Mouse (Mus musculus): Measurements from ENCODE around the gene Foxc1. TPM values are rescaled to one million over a fixed set of nuclear protein-coding genes. Genes with fewer than 3 reads are reported as not detected.
A peak's percentile ranks its signal among the peaks of the same experiment; 100 is the strongest.

Gene Foxc1
- polyA plus RNA-seq, 1 experiment from 2014 or later: 1.3 TPM

GRCm38 (mm10) chr13:31808116-31808803 is 1.8 kb downstream of the Foxc1 start:
- ATAC-seq (ENCODE audit: low FRiP score): no peak
- Histone ChIP-seq H3K27ac (peak overlapping the region; percentile 83), H3K4me3 (peak overlapping the region; percentile 46), H3K27me3 (peaks cover 95% of the 10 kb centered on the region), H3K4me2 (peak overlapping the region; percentile 67), H3K36me3 (no peaks in the 10 kb centered on the region), H3K4me1 (replicated peaks) (peaks cover 42% of the 10 kb centered on the region), H3K9ac (peak overlapping the region; percentile 70), H3K9me3 (no peaks in the 10 kb centered on the region)
- WGBS: under 1% methylated on average over 57 of the region's 73 CpGs

- no peaks in the 10 kb centered on the region for H3K9me3 ChIP-seq
- peak overlapping the region; percentile 46 for H3K4me3 ChIP-seq
- peak overlapping the region; percentile 70 for H3K9ac ChIP-seq
- 4% methylated on average over 16 of the region's 16 CpGs for WGBS
- ATAC-seq (ENCODE audit: low FRiP score): no peak
- H3K36me3 ChIP-seq: no peaks in the 10 kb centered on the region
- H3K27me3 ChIP-seq: peaks cover 95% of the 10 kb centered on the region
- H3K4me1 ChIP-seq (replicated peaks): peaks cover 38% of the 10 kb centered on the region
- 0 out of 2 replicates have a peak overlapping the region, but pooled peaks have one; percentile 67 for H3K4me2 ChIP-seq
- H3K27ac ChIP-seq: peak overlapping the region; percentile 83
Measured at GRCm38 (mm10) chr13:31808804-31809420, 2.5 kb downstream of the Foxc1 start.

GRCm38 (mm10) chr13:31809701-31810100 is 3.3 kb downstream of the Foxc1 start:
- H3K27ac ChIP-seq: no peak overlapping the region
- H3K4me1 ChIP-seq (replicated peaks): peaks cover 38% of the 10 kb centered on the region
- peaks cover 95% of the 10 kb centered on the region for H3K27me3 ChIP-seq
- H3K4me3 ChIP-seq: peak overlapping the region; percentile 19; the same call in 1 of the 2 replicates
- H3K9ac ChIP-seq: no peak overlapping the region
- no peaks in the 10 kb centered on the region for H3K9me3 ChIP-seq
- WGBS: 7% methylated on average over 6 of the region's 6 CpGs
- H3K36me3 ChIP-seq: no peaks in the 10 kb centered on the region
- no peak for ATAC-seq (ENCODE audit: low FRiP score)
- H3K4me2 ChIP-seq: no peak overlapping the region

GRCm38 (mm10) chr13:31810375-31810692 is 3.9 kb downstream of the Foxc1 start:
- no peaks in the 10 kb centered on the region for H3K36me3 ChIP-seq
- no peak overlapping the region for H3K27ac ChIP-seq
- peak overlapping the region; percentile 36 for H3K4me3 ChIP-seq
- peaks cover 95% of the 10 kb centered on the region for H3K27me3 ChIP-seq
- peaks cover 38% of the 10 kb centered on the region for H3K4me1 ChIP-seq (replicated peaks)
- H3K9ac ChIP-seq: peak overlapping the region; percentile 65; the same call in 1 of the 2 replicates
- H3K9me3 ChIP-seq: no peaks in the 10 kb centered on the region
- no peak overlapping the region for H3K4me2 ChIP-seq
- WGBS: 1% methylated on average over 9 of the region's 9 CpGs
- no peak for ATAC-seq (ENCODE audit: low FRiP score)

GRCm38 (mm10) chr13:31810693-31811541 is 4.5 kb downstream of the Foxc1 start:
- under 1% methylated on average over 64 of the region's 65 CpGs for WGBS
- Histone ChIP-seq H3K9ac (peak overlapping the region; percentile 65), H3K9me3 (no peaks in the 10 kb centered on the region), H3K4me2 (peak overlapping the region; percentile 42), H3K27me3 (peaks cover 95% of the 10 kb centered on the region), H3K4me1 (replicated peaks) (peaks cover 35% of the 10 kb centered on the region), H3K4me3 (peak overlapping the region; percentile 36), H3K36me3 (no peaks in the 10 kb centered on the region), H3K27ac (peak overlapping the region; percentile 40; the same call in 1 of the 2 replicates)
- no peak for ATAC-seq (ENCODE audit: low FRiP score)

- no peak for ATAC-seq (ENCODE audit: low FRiP score)
- WGBS: 5% methylated on average over 43 of the region's 44 CpGs
- H3K27me3 ChIP-seq: peaks cover 95% of the 10 kb centered on the region
- peak overlapping the region; percentile 36 for H3K4me3 ChIP-seq
- H3K4me1 ChIP-seq (replicated peaks): peaks cover 28% of the 10 kb centered on the region
- peak overlapping the region; percentile 40; the same call in 1 of the 2 replicates for H3K27ac ChIP-seq
- peak overlapping the region; percentile 65 for H3K9ac ChIP-seq
- no peaks in the 10 kb centered on the region for H3K36me3 ChIP-seq
- no peaks in the 10 kb centered on the region for H3K9me3 ChIP-seq
- H3K4me2 ChIP-seq: peak overlapping the region; percentile 42
Measured at GRCm38 (mm10) chr13:31811542-31812021, 5.1 kb downstream of the Foxc1 start.

- Histone ChIP-seq H3K4me2 (peak overlapping the region; percentile 32), H3K27me3 (peaks cover 95% of the 10 kb centered on the region), H3K9me3 (no peaks in the 10 kb centered on the region), H3K36me3 (no peaks in the 10 kb centered on the region), H3K27ac (no peak overlapping the region), H3K9ac (no peak overlapping the region; the same call in 1 of the 2 replicates), H3K4me1 (replicated peaks) (peaks cover 17% of the 10 kb centered on the region), H3K4me3 (peak overlapping the region; percentile 12; the same call in 1 of the 2 replicates)
- ATAC-seq (ENCODE audit: low FRiP score): no peak
- WGBS: 25% methylated on average over 2 of the region's 2 CpGs
Measured at GRCm38 (mm10) chr13:31812701-31813100, 6.3 kb downstream of the Foxc1 start.

- Histone ChIP-seq H3K27ac (no peak overlapping the region), H3K4me1 (replicated peaks) (peaks cover 15% of the 10 kb centered on the region), H3K9me3 (no peaks in the 10 kb centered on the region), H3K4me3 (no peak overlapping the region), H3K4me2 (no peak overlapping the region), H3K27me3 (peaks cover 98% of the 10 kb centered on the region), H3K36me3 (no peaks in the 10 kb centered on the region), H3K9ac (no peak overlapping the region)
- ATAC-seq (ENCODE audit: low FRiP score): no peak
- 22% methylated on average over 15 of the region's 15 CpGs for WGBS
Measured at GRCm38 (mm10) chr13:31815383-31816003, 9.1 kb downstream of the Foxc1 start.

- Histone ChIP-seq H3K4me2 (no peak overlapping the region), H3K9ac (no peak overlapping the region), H3K27me3 (peaks cover 93% of the 10 kb centered on the region), H3K36me3 (no peaks in the 10 kb centered on the region), H3K4me1 (replicated peaks) (peaks cover 12% of the 10 kb centered on the region), H3K9me3 (no peaks in the 10 kb centered on the region), H3K4me3 (no peak overlapping the region), H3K27ac (no peak overlapping the region)
- no peak for ATAC-seq (ENCODE audit: low FRiP score)
- 52% methylated on average over 7 of the region's 7 CpGs for WGBS
Measured at GRCm38 (mm10) chr13:31818337-31818736, 11.9 kb downstream of the Foxc1 start.

- 38% methylated on average over 14 of the region's 14 CpGs for WGBS
- Histone ChIP-seq H3K27ac (no peak overlapping the region), H3K36me3 (no peaks in the 10 kb centered on the region), H3K4me3 (no peak overlapping the region), H3K9me3 (no peaks in the 10 kb centered on the region), H3K27me3 (peaks cover 86% of the 10 kb centered on the region), H3K9ac (no peak overlapping the region), H3K4me1 (replicated peaks) (peaks cover 12% of the 10 kb centered on the region), H3K4me2 (no peak overlapping the region; the same call in 1 of the 2 replicates)
- ATAC-seq (ENCODE audit: low FRiP score): no peak
Measured at GRCm38 (mm10) chr13:31819664-31820405, 13.4 kb downstream of the Foxc1 start.

GRCm38 (mm10) chr13:31820587-31821017 is 14.2 kb downstream of the Foxc1 start:
- 5% methylated on average over 16 of the region's 16 CpGs for WGBS
- Histone ChIP-seq H3K27ac (no peak overlapping the region), H3K4me3 (peak overlapping the region; percentile 31), H3K4me1 (replicated peaks) (peaks cover 12% of the 10 kb centered on the region), H3K36me3 (no peaks in the 10 kb centered on the region), H3K4me2 (peak overlapping the region; percentile 53), H3K27me3 (peaks cover 78% of the 10 kb centered on the region), H3K9me3 (no peaks in the 10 kb centered on the region), H3K9ac (peak overlapping the region; percentile 61)
- peak; percentile 72 for ATAC-seq (ENCODE audit: low FRiP score)
